Mouse (Mus musculus): ENCODE data around the gene Ldhb.
A peak's percentile ranks its signal among the peaks of the same experiment; 100 is the strongest.
"Not testable (repeated sequence)": the region's sequence is repeated elsewhere in the genome, so short reads cannot be mapped to it uniquely, and the experiment has no call there.

The Ldhb gene

DNA sequence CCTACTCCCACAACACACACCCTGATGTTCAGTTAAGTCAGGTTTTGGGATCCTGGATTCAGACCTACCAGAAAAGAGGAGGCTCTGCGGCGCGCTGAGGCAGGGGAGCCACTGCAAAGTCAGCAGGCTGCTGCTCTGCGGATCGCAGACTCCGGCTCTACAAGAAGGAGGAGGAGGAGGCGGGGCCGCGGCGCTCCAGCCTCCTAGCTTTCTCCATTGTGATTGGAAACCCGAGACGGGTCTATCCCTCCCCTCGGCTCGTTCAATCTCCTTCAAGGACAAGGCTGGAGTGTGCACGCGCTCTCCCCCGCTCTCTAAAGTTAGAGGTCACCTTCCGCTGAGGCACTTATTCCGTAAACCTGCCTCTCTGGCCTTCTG lies at the start of gene Ldhb:
TSS of gene Ldhb (minus strand) at position 173 of the 378 bp plus-strand sequence.
- peak; percentile 47 for DNase-seq (ENCODE audit: low read depth, low spot score)

DNA sequence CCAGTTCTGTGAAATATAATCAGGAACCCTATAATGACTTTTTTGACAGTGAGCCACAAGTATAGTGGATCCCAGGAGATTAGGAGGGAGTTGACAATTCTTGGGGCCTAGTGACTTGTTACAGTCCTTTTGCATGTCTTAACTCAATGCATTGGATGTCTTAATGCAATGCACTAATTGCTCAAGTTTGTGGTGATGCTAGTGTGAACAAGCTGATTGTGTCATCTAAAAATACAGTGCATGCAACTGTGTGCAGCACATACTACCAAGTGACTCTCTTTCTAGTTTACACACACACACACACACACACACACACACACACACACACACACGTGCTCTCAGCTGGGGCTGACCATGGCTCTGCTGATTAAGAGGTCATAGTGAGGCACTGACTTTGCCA lies 48.2 kb upstream of the Ldhb start:
- no peak for DNase-seq (ENCODE audit: low read depth, low spot score)

DNA sequence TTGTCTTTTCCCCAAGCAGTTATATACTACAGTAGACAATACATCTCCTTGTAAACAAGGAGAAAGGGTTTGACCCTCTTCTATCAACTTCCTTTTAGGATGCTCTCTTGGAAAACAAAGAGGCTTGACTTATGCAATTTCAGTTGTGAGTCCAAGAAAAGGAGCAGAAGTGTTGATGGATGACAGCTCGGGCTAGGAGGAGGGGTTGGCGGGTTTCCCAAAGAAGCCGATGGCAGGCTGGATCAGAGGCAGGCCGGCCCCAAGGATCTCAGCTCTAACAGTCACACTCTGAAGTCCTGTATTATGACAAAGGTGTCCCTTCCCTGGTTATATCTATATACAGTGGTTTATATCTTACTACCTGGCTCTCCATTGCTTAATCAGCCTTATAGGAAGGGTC lies 43.7 kb upstream of the Ldhb start:
- DNase-seq (ENCODE audit: low read depth, low spot score): no peak

DNA sequence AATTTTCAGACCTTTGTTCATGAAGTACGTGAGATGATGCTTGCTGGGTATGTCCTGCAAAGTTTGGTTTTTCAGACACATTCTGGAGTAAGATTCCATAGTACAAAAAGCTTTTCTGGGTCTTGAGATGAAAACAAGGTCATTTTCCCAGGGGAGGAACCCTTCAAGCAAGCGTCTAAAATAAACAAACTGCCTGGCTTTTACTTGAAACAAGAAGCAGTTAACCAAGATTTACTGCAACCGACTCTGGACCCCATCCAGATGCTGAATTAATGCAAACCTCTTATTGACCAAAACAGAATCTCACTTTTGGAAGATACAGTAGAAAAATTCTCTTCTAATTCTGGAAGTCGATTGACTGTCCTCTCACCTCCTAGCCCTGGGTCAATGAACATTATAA lies 43.1 kb upstream of the Ldhb start:
- DNase-seq (ENCODE audit: low read depth, low spot score): no peak

DNA sequence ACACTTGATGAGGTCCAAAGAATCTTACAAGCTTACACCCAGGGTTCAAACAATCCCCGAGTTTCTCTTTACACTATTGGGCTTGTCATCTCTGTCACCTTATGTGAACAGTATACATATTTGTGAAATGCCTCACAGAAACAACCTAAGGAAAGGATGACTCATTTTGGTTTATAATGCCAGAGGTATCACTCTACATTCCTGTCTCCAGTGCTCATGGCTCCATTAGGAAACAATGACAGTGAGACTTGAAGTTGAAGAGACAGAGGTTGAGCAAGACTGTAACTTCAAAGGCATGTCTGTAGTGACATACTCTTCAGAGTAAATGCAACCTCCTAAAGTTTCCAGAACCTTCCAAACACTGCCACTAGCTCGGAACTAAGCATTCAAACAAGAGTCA lies 40.6 kb upstream of the Ldhb start:
- no peak for DNase-seq (ENCODE audit: low read depth, low spot score)

DNA sequence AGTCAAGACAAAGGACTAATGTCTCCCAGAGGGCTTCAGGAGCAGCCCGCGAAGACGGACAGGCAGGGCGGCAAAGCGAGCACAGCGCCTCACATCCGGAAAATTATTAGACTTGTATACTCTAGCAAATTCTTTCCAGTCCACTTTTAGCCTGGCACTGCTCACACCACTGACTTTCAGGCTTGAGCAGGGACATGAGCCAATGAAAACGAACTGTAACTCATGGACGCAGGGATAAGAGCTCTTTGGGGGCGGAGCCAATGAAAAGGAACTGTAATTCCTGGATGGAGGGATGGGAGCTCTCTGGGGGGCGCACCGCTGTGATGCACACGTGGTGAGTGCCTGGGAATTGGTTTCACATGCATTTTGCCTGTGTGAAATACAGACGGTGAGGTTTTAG lies 37.4 kb upstream of the Ldhb start:
- DNase-seq (ENCODE audit: low read depth, low spot score): no peak

DNA sequence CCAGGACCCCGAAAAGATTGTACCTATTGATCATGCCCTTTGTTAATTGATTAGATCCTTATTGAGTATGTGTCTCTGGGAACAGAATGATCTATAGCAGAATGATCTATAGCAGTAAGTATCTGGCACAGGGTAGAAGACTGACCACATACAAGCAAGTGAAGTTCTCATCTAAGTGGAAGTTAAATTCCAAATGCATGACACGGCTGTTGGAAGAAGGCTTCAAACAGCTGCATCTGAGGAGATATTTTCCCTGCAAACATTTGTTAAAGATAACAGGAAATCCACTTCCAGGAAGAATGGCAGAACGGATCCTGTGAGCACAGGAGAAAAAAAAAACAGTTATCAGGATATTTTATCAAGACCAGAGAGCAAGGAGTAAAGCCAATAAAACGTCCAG lies 35.9 kb upstream of the Ldhb start:
- DNase-seq (ENCODE audit: low read depth, low spot score): no peak

DNA sequence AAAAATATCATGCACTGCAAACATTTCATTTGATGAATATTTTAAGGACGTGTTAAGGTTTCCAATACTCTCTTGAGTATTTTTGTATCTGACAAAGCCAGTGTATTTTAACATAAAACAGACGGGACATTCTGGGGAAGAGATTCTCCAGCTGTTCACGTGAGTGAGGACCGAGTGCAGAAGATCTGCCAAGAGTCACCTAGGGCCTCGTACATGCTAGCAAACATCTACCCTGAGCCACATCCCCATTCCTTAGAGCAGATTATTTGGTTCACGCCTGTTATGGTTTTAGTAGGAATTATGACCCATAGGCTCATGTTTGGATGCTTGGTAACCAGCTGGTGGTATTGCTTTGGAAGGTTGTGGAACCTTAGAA lies 35.0 kb upstream of the Ldhb start:
- DNase-seq (ENCODE audit: low read depth, low spot score): no peak

DNA sequence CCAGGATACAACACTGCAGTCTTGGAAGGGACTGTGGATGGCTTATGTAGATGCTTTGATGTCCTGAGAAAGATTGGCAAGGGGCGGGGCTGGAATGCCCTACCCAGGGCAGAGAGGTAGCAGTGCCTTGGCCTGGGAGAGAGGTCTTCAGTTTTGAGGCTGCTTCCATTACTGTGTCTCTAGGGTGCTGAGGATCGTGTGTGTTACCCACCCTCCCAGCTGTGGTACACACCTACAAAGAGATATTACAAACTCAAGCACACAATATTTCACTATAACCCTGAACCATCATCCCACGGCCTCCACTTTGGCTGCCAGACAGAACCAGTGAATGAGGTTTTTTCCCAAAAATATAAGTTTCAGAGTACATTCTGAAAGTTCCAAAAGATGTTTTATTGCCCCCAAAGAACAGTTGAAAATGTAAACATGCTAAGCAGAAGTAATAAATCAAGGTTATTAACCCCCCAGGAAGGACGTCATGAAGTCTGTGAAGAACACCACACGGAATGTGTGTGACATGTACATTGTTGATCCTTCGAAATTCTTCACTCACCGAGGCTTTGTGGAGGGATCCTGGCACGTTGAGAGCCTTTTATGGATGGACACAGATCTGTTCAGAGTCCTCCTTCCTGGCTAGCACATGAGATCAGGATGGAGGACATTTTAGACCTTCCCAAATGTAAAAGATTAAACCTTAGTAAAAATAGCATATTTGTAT lies 34.5 kb upstream of the Ldhb start:
- DNase-seq (ENCODE audit: low read depth, low spot score): no peak

DNA sequence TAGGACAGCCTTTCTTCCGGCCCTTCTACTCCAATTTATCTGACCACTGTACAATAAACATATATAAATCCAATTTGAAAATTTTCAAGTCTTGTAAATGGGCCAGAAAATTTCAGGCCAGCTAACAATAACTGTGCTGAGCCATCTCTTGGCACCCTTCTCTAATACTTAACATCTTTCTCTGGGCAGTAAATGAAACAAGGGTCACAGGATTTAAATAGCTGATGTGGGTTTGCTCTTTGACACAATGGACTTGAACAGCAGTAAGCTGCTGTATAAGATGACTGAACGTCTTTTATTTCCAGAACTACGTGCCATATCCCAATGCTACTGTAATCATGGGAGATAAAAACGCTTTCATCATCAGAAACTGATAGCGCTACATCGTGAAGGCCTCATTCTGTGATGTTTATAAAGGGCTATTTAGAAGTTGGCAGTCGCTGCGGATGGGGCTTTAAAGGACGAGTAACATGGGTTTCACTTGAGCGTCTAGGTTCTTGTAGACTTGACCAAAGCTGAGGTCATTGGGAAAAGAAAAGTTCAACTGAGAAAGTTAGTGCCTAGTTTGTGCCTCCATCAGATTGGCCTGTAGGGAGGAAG lies 32.9 kb upstream of the Ldhb start:
- DNase-seq (ENCODE audit: low read depth, low spot score): no peak

DNA sequence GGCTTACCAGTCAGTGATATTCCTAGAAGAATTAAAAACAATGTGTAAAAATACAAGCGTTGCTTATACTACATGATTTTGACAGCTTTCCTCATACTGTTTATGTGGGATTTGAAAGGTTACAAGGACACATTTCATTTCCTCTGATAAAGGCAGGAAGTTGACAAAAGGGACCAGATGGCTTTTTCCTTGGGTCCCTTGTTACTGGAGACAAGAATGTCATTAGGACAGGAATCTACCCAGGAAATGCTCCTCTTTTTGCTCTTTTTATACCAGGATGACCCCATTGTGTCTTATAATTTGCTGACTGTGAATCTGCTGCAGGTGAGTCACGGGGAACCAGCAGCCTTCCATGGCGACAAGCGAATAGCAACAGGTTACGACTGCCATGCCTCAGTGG lies 32.4 kb upstream of the Ldhb start:
- no peak for DNase-seq (ENCODE audit: low read depth, low spot score)

DNA sequence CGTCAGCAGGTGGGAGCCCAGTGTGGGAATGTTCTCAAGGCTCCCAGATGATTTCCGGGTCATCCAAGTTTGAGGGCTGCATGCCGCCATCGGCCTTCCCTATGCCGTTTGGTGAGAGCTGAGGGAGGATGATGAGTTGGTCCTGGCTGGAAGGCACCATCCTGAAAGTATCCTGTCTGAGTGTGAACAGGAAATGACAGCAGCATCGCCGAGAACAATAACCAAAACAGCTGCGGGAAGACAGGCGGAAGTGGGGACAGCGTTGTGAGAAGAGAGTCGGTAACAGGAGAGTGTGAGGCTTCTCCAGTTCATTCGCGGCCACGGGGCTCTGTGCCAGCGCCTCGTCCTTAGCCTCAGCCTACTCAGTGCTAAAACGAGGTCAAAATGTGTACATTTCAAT lies 30.7 kb upstream of the Ldhb start:
- no peak for DNase-seq (ENCODE audit: low read depth, low spot score)

DNA sequence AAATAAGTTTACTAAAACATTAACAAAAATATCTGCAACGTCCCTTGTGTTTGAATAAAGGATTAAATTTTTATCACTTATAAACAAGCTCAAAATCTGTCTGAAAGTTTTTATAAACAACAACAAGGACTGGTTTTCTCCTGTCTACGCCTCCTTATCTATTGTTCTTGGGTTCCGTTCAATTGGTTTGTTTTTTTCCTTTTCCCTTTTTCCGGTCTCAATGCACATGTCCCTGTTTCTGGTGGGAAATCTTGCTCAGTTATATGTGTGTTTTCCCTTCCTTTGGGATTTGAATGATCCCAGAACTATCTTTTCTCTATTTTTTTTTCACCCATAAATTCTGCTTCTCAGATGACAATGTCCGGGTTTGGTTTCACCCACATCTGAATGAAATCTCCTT lies 25.7 kb upstream of the Ldhb start:
- no peak for DNase-seq (ENCODE audit: low read depth, low spot score)

DNA sequence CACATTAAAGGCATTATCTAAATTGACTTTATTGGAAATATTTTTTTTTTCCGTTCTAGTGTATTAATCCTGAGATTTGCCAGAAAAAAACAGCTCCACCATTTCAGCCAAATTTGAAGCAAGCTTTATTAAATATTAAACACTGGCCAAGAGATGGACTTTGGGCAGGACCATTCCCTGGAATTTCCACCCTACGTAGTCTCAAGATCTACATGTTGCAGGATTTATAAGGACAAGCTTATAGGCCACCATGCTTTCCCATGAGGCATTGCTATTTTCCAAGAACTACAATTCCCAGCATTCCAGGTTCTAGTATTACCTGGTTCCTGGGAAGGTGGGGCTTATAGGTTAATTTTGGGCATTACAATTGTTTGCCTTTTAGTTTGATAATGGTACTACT lies 24.9 kb upstream of the Ldhb start:
- DNase-seq (ENCODE audit: low read depth, low spot score): no peak

DNA sequence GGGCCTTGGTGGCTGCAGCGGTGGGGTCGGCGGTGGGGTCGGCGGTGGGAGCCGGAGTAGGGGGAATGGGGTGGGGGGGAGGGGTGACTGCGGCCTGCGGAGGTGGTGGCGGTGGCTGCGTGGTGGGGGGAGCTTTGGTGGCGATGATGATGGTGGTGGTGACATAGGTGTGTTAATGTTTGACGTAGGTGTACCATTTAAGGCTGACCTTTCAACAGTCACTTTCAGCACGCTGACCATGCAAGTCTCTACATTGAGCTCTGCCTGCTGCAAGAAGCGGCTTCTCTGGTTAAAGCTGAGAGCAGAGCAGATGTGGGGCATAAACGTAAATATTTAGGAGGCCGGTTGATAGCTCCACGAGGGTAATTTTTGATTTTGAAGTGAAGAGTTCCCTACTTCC lies 24.4 kb upstream of the Ldhb start:
- no peak for DNase-seq (ENCODE audit: low read depth, low spot score)

DNA sequence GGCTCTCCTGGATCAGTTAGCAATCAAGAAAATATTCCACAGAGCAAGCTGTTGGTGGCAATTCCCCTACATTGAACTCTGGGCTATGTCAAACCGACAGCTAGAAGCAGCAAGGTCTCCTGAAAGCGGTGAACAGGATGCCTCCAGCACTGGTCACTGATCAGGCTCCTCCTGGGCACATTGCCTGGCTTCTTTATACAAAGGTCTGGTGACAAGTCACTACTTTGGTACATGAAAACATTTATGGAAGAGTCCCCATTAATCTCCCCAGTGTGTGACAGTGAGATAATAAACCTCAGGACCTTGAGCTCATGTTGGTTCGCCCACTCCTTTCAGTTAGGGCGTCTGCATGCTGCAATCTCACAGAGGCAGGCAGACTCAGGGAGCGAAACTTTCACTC lies 22.6 kb upstream of the Ldhb start:
- no peak for DNase-seq (ENCODE audit: low read depth, low spot score)

DNA sequence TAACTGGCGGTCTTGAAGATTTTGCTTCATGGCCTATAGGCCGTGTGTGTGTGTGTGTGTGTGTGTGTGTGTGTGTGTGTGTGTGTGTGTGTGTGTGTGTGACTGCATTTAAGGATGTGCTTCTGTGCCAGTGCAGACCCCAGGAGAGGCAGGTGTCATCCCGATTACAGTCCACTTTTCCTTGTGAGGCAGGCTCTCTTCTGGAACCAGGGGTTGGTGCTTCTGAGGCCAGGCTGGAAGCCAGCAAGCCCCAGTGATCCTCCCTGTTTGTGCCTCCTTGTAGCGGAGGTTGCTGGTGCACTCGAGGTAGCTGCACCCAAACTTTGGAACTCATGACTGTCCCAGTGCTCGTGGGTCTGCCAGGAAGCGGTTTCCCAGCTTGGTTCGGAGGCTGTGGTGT lies 21.9 kb upstream of the Ldhb start:
- no peak for DNase-seq (ENCODE audit: low read depth, low spot score)

DNA sequence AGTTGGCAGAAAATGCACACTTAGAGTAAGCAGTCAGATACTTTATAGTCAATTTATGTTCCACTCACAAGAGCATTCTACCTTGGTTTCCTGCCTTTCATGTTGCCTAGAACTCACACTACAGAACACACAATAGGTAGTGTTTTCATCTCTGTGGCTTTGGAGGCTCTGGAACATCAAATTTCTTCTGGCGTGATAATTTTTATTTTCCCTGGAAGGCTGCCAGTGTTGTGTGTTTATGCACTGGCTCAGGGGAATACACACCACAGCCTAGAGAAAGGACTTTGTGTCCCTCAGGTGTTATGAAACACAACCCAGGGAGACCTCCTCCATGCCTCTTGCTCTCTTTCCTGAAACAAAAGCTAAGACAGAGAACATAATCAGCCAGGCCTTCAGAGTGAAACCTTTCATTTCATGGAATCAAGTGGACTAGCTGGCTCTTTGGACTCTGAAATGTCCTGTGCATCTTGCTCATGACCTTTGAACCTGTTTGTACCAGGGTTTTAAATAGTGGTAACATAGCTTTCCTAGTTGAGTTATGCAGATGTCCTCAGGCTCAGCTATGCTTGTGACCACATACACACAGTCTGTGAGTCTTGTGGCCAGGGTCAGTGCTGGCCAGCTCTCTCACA lies 20.3 kb upstream of the Ldhb start:
- no peak for DNase-seq (ENCODE audit: low read depth, low spot score)

DNA sequence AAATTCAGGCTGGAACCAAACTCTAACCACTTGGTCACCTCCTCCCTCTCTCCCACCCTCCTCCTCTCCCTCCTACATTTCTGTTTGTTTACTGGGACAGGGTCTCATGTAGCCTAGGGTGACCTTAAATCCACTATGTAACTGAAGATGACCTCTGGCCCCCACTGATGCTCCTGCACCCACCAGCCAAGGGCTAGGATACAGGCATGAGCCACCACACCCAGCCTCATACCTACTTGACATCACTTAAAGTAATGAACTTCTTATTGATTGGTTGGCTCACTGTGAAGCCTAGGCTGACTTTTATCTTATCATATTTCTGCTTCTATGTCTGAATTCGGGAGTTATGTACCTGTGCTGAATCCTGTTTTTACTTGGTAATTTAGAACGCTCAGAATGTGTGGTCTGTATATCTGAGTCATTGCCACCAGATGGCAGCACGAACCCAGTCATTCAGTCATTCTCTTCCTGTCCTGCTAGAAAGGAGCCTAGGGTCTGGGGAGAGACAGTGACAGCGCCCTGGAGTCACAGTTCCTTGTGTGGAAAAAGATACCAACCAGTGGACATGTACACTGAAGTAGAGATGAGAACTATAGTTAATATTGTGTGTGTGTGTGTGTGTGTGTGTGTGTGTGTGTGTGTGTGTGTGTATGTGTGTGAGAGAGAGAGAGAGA lies 17.0 kb upstream of the Ldhb start:
- DNase-seq (ENCODE audit: low read depth, low spot score): peak; percentile 60

DNA sequence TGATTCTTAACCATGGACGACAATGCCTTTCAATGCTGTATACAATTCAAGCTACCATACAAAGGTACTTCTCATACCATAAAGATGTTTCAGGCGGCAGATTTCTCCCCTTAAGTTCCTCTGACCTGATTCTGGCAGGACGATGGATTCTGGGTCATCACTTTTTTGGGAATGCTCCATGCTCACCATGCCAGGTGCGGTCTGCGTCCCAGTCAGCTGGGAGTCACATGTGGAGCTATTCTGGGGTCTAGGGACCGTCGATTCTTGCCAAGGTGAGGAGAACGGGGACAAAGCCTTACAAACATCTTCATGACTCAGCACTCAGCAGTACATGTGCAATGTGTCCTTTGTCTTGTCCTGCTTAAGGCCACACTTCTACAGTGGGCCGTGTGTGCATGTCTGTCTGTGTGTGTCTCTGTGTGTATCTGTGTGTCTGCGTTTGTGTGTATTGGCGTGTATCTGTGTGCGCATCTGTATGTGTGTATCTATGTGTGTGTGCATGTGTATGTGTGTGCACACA lies 13.9 kb upstream of the Ldhb start:
- DNase-seq (ENCODE audit: low read depth, low spot score): no peak

DNA sequence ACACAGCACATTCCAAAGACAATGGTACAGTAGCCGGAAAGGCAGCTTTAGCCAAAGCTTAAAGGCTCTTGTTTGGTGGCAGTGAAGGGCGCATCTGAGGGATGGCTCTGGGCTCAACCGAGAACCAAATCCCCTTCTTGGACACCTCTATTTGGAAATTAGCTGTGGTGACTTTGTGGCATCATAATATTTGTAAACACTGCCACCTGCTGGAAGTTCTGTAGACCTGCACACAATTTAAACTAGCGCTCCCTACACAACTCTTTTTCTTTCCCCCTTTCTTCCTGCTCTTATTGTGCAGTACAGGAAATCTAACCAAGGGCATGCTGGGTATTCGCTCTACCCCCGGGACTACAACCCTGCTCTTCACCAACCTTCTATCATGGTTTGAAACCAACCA lies 11.4 kb upstream of the Ldhb start:
- DNase-seq (ENCODE audit: low read depth, low spot score): no peak

DNA sequence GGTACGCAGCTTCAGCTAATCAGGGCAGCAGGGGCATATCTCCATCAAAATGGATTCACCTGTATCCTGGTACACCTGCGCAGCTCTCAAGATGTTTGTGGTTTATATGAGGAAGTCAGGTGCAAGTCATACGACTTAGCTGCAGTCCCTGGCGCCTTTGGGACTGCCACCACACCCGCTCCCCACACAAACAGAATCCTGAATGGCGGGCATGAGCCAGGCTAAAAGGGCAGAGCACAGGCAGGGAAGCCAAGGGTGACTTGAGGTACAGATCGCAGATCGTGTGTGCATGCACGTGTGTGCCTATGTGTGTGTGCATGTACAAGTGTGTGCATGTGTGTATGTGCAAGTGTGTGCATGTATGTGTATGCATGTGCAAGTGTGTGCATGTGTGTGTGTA lies 7.6 kb upstream of the Ldhb start:
- DNase-seq (ENCODE audit: low read depth, low spot score): not testable (repeated sequence)

DNA sequence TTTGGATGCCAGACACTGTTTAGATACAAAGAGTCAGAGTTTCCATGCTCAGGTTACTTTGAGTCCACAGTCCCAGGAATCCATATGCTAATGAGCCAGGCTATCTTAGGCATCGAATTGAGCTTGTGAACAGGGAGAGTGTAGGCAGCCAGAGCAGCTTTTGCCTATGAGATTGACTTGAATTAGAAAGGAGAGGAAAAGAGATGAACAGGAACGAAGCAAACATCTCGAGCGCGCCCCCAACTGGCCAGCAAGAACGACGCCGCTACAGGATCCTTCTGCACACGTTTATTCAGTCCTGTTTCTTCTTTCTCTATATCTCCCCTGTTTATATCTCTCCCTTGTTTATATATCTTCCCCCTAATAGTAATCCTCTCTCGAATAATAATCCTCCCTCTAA lies 7.2 kb upstream of the Ldhb start:
- DNase-seq (ENCODE audit: low read depth, low spot score): no peak
